Mouse (Mus musculus): ENCODE measurements around the gene Mpped2. TPM values are rescaled to one million over a fixed set of nuclear protein-coding genes. Genes with fewer than 3 reads are reported as not detected.

Gene Mpped2
- polyA plus RNA-seq, 1 experiment from 2014 or later: 44.4 TPM

GRCm38 (mm10) chr2:106715674-106716364, 22.8 kb downstream of the Mpped2 start:
- Histone ChIP-seq H3K27me3 (ENCODE audit: control insufficient read depth, insufficient read depth, low read length) (no peaks in the 10 kb centered on the region), H3K36me3 (ENCODE audit: control insufficient read depth, insufficient read depth, low read length) (no peaks in the 10 kb centered on the region), H3K9me3 (ENCODE audit: control insufficient read depth, low read length) (no peaks in the 10 kb centered on the region), H3K27ac (ENCODE audit: low read depth, low read length) (no peak overlapping the region), H3K4me3 (ENCODE audit: low read depth, low read length) (no peak overlapping the region), H3K4me1 (replicated peaks; ENCODE audit: control insufficient read depth, insufficient read depth, low read length) (peaks cover 5% of the 10 kb centered on the region), H3K4me2 (replicated peaks; ENCODE audit: low read depth, low read length) (no peak overlapping the region), H3K9ac (ENCODE audit: low read depth, low read length) (no peak overlapping the region)
- DNase-seq (ENCODE audit: low spot score) (peak; percentile 40), ATAC-seq (ENCODE audit: low FRiP score) (peak; percentile 88)
- WGBS: 50% methylated on average over 10 of the region's 10 CpGs

GRCm38 (mm10) chr2:106716365-106716717, 23.3 kb downstream of the Mpped2 start:
- Histone ChIP-seq H3K9ac (ENCODE audit: low read depth, low read length) (no peak overlapping the region), H3K9me3 (ENCODE audit: control insufficient read depth, low read length) (no peaks in the 10 kb centered on the region), H3K4me3 (ENCODE audit: low read depth, low read length) (no peak overlapping the region), H3K36me3 (ENCODE audit: control insufficient read depth, insufficient read depth, low read length) (no peaks in the 10 kb centered on the region), H3K4me1 (replicated peaks; ENCODE audit: control insufficient read depth, insufficient read depth, low read length) (peaks cover 5% of the 10 kb centered on the region), H3K27ac (ENCODE audit: low read depth, low read length) (no peak overlapping the region), H3K4me2 (replicated peaks; ENCODE audit: low read depth, low read length) (no peak overlapping the region), H3K27me3 (ENCODE audit: control insufficient read depth, insufficient read depth, low read length) (no peaks in the 10 kb centered on the region)
- DNase-seq (ENCODE audit: low spot score): no peak
- WGBS: 81% methylated on average over 7 of the region's 7 CpGs
- peak; percentile 39 for ATAC-seq (ENCODE audit: low FRiP score)

GRCm38 (mm10) chr2:106718888-106719287, 25.8 kb downstream of the Mpped2 start:
- Histone ChIP-seq H3K27me3 (ENCODE audit: control insufficient read depth, insufficient read depth, low read length) (no peaks in the 10 kb centered on the region), H3K4me3 (ENCODE audit: low read depth, low read length) (no peak overlapping the region)

GRCm38 (mm10) chr2:106719434-106719833, 26.4 kb downstream of the Mpped2 start:
- Histone ChIP-seq H3K4me3 (ENCODE audit: low read depth, low read length) (no peak overlapping the region), H3K9ac (ENCODE audit: low read depth, low read length) (no peak overlapping the region), H3K9me3 (ENCODE audit: control insufficient read depth, low read length) (no peaks in the 10 kb centered on the region), H3K4me2 (replicated peaks; ENCODE audit: low read depth, low read length) (no peak overlapping the region), H3K27me3 (ENCODE audit: control insufficient read depth, insufficient read depth, low read length) (no peaks in the 10 kb centered on the region), H3K36me3 (ENCODE audit: control insufficient read depth, insufficient read depth, low read length) (no peaks in the 10 kb centered on the region), H3K4me1 (replicated peaks; ENCODE audit: control insufficient read depth, insufficient read depth, low read length) (peaks cover 5% of the 10 kb centered on the region), H3K27ac (ENCODE audit: low read depth, low read length) (no peak overlapping the region)
- DNase-seq (ENCODE audit: low spot score): no peak
- WGBS: 94% methylated on average over 3 of the region's 3 CpGs
- no peak for ATAC-seq (ENCODE audit: low FRiP score)

More at GRCm38 (mm10) chr2:106718888-106719287, 25.8 kb downstream of the Mpped2 start:
- ATAC-seq (ENCODE audit: low FRiP score) (no peak), DNase-seq (ENCODE audit: low spot score) (no peak)
- no peaks in the 10 kb centered on the region for H3K36me3 ChIP-seq (ENCODE audit: control insufficient read depth, insufficient read depth, low read length)
- H3K27ac ChIP-seq (ENCODE audit: low read depth, low read length): no peak overlapping the region
- H3K9me3 ChIP-seq (ENCODE audit: control insufficient read depth, low read length): no peaks in the 10 kb centered on the region
- WGBS: 95% methylated on average over 5 of the region's 5 CpGs
- no peak overlapping the region for H3K4me2 ChIP-seq (replicated peaks; ENCODE audit: low read depth, low read length)
- H3K9ac ChIP-seq (ENCODE audit: low read depth, low read length): no peak overlapping the region
- H3K4me1 ChIP-seq (replicated peaks; ENCODE audit: control insufficient read depth, insufficient read depth, low read length): peaks cover 5% of the 10 kb centered on the region

GRCm38 (mm10) chr2:106720644-106721043, 27.6 kb downstream of the Mpped2 start:
- H3K27me3 ChIP-seq (ENCODE audit: control insufficient read depth, insufficient read depth, low read length): no peaks in the 10 kb centered on the region
- H3K9ac ChIP-seq (ENCODE audit: low read depth, low read length): no peak overlapping the region
- no peak overlapping the region for H3K4me3 ChIP-seq (ENCODE audit: low read depth, low read length)
- no peak for ATAC-seq (ENCODE audit: low FRiP score)
- H3K36me3 ChIP-seq (ENCODE audit: control insufficient read depth, insufficient read depth, low read length): no peaks in the 10 kb centered on the region
- no peaks in the 10 kb centered on the region for H3K9me3 ChIP-seq (ENCODE audit: control insufficient read depth, low read length)
- WGBS: 49% methylated on average over 5 of the region's 5 CpGs
- H3K4me2 ChIP-seq (replicated peaks; ENCODE audit: low read depth, low read length): no peak overlapping the region
- H3K27ac ChIP-seq (ENCODE audit: low read depth, low read length): no peak overlapping the region
- peaks cover 3% of the 10 kb centered on the region for H3K4me1 ChIP-seq (replicated peaks; ENCODE audit: control insufficient read depth, insufficient read depth, low read length)
- no peak for DNase-seq (ENCODE audit: low spot score)

GRCm38 (mm10) chr2:106722020-106722419, 29.0 kb downstream of the Mpped2 start:
- 79% methylated on average over 4 of the region's 4 CpGs for WGBS
- Histone ChIP-seq H3K4me1 (replicated peaks; ENCODE audit: control insufficient read depth, insufficient read depth, low read length) (no peaks in the 10 kb centered on the region), H3K9ac (ENCODE audit: low read depth, low read length) (no peak overlapping the region), H3K9me3 (ENCODE audit: control insufficient read depth, low read length) (no peaks in the 10 kb centered on the region), H3K36me3 (ENCODE audit: control insufficient read depth, insufficient read depth, low read length) (no peaks in the 10 kb centered on the region), H3K4me3 (ENCODE audit: low read depth, low read length) (no peak overlapping the region), H3K4me2 (replicated peaks; ENCODE audit: low read depth, low read length) (no peak overlapping the region), H3K27me3 (ENCODE audit: control insufficient read depth, insufficient read depth, low read length) (no peaks in the 10 kb centered on the region), H3K27ac (ENCODE audit: low read depth, low read length) (no peak overlapping the region)
- no peak for ATAC-seq (ENCODE audit: low FRiP score)
- no peak for DNase-seq (ENCODE audit: low spot score)

- Histone ChIP-seq H3K4me2 (replicated peaks; ENCODE audit: low read depth, low read length) (no peak overlapping the region), H3K27ac (ENCODE audit: low read depth, low read length) (no peak overlapping the region), H3K36me3 (ENCODE audit: control insufficient read depth, insufficient read depth, low read length) (no peaks in the 10 kb centered on the region), H3K4me3 (ENCODE audit: low read depth, low read length) (no peak overlapping the region), H3K9ac (ENCODE audit: low read depth, low read length) (no peak overlapping the region), H3K9me3 (ENCODE audit: control insufficient read depth, low read length) (no peaks in the 10 kb centered on the region), H3K4me1 (replicated peaks; ENCODE audit: control insufficient read depth, insufficient read depth, low read length) (no peaks in the 10 kb centered on the region), H3K27me3 (ENCODE audit: control insufficient read depth, insufficient read depth, low read length) (no peaks in the 10 kb centered on the region)
- WGBS: 83% methylated on average over 6 of the region's 6 CpGs
- DNase-seq (ENCODE audit: low spot score): no peak
- no peak for ATAC-seq (ENCODE audit: low FRiP score)
Observed at GRCm38 (mm10) chr2:106729951-106730564, 37.0 kb downstream of the Mpped2 start.

GRCm38 (mm10) chr2:106730608-106731007, 37.5 kb downstream of the Mpped2 start:
- ATAC-seq (ENCODE audit: low FRiP score): no peak
- WGBS: 86% methylated on average over 8 of the region's 8 CpGs

GRCm38 (mm10) chr2:106731478-106731877, 38.4 kb downstream of the Mpped2 start:
- Histone ChIP-seq H3K27me3 (ENCODE audit: control insufficient read depth, insufficient read depth, low read length) (no peaks in the 10 kb centered on the region), H3K4me2 (replicated peaks; ENCODE audit: low read depth, low read length) (no peak overlapping the region), H3K27ac (ENCODE audit: low read depth, low read length) (no peak overlapping the region), H3K4me3 (ENCODE audit: low read depth, low read length) (no peak overlapping the region), H3K4me1 (replicated peaks; ENCODE audit: control insufficient read depth, insufficient read depth, low read length) (0 out of 2 replicates have a peak, but pooled peaks cover 2% of the 10 kb centered on the region), H3K9ac (ENCODE audit: low read depth, low read length) (no peak overlapping the region), H3K9me3 (ENCODE audit: control insufficient read depth, low read length) (no peaks in the 10 kb centered on the region), H3K36me3 (ENCODE audit: control insufficient read depth, insufficient read depth, low read length) (no peaks in the 10 kb centered on the region)
- DNase-seq (ENCODE audit: low spot score) (no peak), ATAC-seq (ENCODE audit: low FRiP score) (no peak)
- WGBS: 91% methylated on average over 4 of the region's 4 CpGs

More at GRCm38 (mm10) chr2:106730608-106731007, 37.5 kb downstream of the Mpped2 start:
- no peak overlapping the region for H3K4me2 ChIP-seq (replicated peaks; ENCODE audit: low read depth, low read length)
- no peak overlapping the region for H3K4me3 ChIP-seq (ENCODE audit: low read depth, low read length)
- H3K4me1 ChIP-seq (replicated peaks; ENCODE audit: control insufficient read depth, insufficient read depth, low read length): 0 out of 2 replicates have a peak, but pooled peaks cover under 1% of the 10 kb centered on the region
- no peaks in the 10 kb centered on the region for H3K36me3 ChIP-seq (ENCODE audit: control insufficient read depth, insufficient read depth, low read length)
- no peaks in the 10 kb centered on the region for H3K9me3 ChIP-seq (ENCODE audit: control insufficient read depth, low read length)
- no peak overlapping the region for H3K9ac ChIP-seq (ENCODE audit: low read depth, low read length)
- no peak overlapping the region for H3K27ac ChIP-seq (ENCODE audit: low read depth, low read length)
- no peak for DNase-seq (ENCODE audit: low spot score)
- no peaks in the 10 kb centered on the region for H3K27me3 ChIP-seq (ENCODE audit: control insufficient read depth, insufficient read depth, low read length)
